Mouse (Mus musculus) bone marrow macrophage, adult 2 months (primary cell): ENCODE data around the gene Sez6l.

Experiments used
- CTCF ChIP-seq: IDR thresholded peaks from 2 replicates; pipeline ENCODE4 v1.5.1; 2012; ENCODE audit warnings: low read depth, mild to moderate bottlenecking, low read length, moderate library complexity
- POLR2A ChIP-seq: IDR thresholded peaks from 2 replicates; pipeline ENCODE4 v1.6.1; 2012; ENCODE audit warnings: mild to moderate bottlenecking, low read depth, low read length, borderline replicate concordance

DNA sequence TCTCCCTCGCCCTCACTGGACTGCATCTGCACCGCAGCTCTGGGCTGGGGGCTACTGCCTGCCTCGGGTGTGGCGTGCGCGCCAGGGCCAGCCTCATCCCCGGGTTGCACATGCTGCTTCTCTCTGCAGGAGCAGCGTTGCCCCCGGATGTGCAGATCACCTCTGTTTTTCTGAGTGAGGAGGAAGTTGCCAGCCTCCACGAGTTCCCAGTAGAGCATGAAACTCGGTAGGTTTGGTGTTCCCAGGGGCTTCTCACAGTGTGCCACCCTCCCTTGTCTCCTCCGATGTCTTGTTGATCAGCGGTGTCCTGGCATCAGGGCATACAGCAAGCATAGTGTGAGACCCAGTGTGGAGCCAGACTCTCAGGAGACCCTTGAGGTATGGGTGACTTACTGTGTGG, 207.7 kb downstream of the Sez6l start:
- TF ChIP-seq CTCF (no peak), POLR2A (no peak)
